Mouse (Mus musculus) embryonic fibroblast, embryonic 13.5 days (primary cell): Measurements from ENCODE around the gene Ptgir.

Experiments
- CTCF ChIP-seq: IDR thresholded peaks from 2 replicates; pipeline ENCODE4 v1.5.1; 2011; ENCODE audit warnings: mild to moderate bottlenecking, control low read depth, low read length, moderate library complexity, borderline replicate concordance; ENCODE audit not compliant: insufficient read depth
- POLR2A ChIP-seq: IDR thresholded peaks from 2 replicates; pipeline ENCODE4 v1.6.1; 2011; ENCODE audit warnings: low read depth, mild to moderate bottlenecking, control low read depth, low read length, moderate library complexity

DNA sequence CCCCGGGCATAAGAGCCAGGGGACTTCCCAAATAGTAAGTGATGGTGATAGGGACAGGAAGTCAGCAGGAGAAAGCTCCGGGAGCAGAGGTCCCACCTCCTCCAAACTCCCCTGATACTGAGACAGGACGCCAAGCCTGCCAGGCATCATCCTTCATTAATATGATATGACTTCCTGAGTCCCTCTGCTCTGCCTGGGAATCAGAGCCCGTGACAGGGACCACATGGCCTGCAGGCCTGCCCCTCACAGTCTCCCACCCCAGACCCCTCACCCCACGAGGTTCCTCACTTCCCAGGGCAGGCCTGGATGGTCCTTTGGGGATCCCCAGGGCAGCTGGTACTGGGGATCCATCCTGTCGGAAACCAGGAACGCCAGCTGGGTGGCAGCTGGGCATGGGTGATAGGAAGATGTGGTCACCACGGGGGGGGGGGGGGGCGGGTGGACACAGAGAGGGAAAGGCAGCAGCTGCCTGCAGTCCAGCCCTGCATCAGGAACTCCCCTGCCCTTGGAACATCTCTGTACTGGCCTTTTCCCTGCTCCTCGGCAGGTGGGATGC lies 2.1 kb upstream of the Ptgir start:
- no peak for TF ChIP-seq CTCF
- no peak for TF ChIP-seq POLR2A
